Mouse (Mus musculus): ENCODE data around the gene Vapb.

Gene Vapb

GRCm38 (mm10) chr2:173738232-173738631, 921 bp downstream of the Vapb start:
- no peak for DNase-seq

DNA sequence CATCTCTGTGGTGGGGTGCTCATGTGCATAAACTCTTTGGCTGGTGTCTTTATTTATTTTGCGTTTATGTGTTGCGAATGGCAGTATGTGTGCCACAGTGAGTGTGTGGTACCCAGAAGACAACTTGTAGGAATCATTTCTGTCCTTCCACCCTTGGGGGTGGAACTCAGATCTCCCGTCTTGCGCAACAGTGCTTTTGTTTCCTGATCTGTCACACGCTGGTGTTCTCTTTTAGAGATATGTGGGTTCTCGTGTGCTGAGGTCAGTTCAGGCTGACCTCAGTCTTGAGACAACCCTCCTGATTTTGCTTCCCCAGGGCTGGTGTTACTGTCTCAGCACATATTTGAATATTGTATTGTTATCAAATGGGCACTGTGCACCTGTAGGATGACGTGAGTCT, 1.8 kb downstream of the Vapb start:
- DNase-seq, result no peak

DNA sequence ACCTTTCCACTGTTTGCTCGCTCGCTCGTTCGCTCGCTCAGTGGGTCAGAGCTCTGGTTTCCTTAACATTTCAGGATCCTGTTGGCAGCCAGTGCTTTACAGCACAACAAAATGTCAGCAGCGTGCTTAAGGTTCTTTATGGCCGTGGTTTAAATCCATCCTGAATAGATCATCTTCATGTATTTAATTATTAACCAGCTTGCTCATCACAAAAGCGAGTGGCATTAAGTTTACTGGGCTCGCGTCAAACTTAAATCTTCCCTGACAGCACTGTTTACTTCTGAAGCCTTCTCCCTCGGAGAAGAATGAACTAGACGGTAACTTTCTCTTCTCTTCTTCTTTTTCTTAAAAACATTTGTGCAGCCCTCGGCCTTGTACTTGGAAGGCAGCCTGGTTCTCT, 4.8 kb downstream of the Vapb start:
- no peak for DNase-seq

DNA sequence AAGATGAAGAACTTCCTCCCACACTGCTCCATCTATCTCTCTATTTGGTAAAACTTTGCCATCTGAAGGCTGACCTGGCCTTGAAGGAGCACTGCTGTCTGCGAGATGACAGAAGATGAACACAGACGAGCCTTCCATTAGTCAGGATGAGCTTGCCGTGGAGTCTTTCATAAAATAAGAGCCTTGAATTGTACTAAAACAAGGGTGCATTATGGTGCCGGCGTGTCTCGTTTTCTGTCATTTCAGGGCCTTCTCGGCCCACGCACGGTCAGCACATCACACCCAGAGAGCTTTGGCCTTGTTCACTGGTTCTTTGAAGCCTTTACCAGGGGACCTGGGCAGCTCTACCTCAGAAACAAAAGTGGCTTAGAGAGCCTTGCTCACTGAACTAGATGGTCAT, 5.4 kb downstream of the Vapb start:
- DNase-seq, result no peak

GRCm38 (mm10) chr2:173744070-173744815, 6.9 kb downstream of the Vapb start:
- no peak for DNase-seq

DNA sequence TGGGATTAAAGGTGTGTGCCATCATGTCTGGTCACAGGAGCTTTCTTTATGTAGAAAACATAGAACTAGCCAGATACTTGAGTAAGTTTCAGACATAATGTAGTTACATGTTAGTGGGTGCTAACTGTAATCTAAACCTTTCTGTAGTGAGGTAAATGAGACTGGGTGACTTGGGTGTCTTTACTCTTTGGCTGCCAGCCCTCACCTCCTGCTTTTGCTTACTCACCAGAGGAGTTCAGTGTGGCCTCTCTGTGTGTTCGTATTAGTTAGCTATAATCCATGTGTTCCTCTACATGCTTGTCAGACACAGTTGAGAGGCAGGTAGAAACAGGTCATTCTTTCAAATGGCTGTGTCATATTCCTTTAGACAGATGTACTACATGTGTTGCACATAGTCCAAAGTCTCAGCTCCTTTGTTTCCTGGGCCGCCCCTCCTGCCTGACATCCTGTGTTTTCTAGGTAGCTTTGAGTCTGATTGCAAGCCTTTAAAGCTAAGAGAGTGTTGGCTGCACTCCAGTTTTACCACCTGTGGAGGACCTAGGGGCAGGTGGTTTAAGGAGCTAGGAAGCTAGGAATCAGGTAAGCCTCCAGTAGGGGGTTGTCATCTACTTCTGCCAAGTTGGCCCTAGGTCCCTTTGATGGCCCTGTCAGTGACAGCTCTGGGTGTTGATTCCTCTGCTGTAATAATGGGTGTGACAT, 11.8 kb downstream of the Vapb start:
- DNase-seq, result peak; percentile 35 to 43

- no peak for DNase-seq
These were observed 18.3 kb downstream of the Vapb start for GRCm38 (mm10) chr2:173755433-173756144.

GRCm38 (mm10) chr2:173757624-173758155, 20.4 kb downstream of the Vapb start:
- no peak for DNase-seq

DNA sequence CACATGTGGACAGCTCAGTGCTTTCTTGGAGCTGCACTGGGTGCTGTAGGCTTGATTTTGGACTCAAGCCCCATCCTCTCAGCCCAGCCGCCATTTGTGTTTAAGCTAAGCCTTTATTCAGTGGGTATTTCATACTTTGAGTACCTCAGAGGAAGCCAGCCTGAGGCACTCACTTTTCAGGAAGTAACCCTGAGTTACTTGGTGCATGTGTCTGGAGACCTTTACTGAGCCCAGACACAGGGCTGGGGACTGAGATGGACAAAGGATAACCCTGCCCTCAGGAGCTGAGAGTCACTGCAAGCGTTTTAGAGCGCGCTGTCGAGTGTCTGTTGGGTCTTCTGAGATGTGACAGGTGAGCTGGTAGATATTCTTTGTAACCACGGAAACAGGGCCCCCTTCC, 23.3 kb downstream of the Vapb start:
- DNase-seq, result no peak

- no peak for DNase-seq
These were observed 27.3 kb downstream of the Vapb start for GRCm38 (mm10) chr2:173764629-173765028.

DNA sequence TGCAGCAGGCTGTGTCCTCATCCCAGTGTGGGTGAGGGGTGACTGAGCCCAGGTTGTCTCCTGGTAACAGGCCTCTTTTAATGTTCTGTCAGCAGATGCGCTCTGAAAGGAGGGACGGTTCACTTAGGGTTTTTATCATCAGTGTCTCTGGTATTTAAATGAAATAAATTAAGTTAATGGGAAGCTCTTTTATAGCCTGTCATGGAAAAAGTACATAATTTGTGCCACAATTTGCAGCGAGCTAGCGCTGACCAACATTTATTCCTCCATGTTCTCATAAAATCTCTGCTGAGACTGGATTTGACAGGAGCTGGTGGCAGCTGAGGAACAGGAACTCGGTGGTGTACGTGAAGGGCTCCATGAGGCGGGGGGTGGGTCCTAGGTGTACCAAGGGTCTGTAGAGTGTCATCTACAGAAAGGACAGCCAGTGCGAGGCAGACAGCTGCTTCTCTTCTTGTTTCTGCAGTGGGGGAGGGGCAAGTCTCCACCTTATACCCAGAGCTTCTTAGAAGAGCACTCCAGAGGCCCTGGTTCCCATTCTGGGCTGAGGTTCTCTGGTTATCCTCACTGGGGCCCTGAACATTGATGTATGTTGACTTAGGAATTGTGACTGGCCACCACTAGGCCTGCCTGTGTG, 30.8 kb downstream of the Vapb start:
- DNase-seq, result no peak

- DNase-seq, result no peak
These were observed 31.9 kb downstream of the Vapb start for GRCm38 (mm10) chr2:173769183-173769582.

DNA sequence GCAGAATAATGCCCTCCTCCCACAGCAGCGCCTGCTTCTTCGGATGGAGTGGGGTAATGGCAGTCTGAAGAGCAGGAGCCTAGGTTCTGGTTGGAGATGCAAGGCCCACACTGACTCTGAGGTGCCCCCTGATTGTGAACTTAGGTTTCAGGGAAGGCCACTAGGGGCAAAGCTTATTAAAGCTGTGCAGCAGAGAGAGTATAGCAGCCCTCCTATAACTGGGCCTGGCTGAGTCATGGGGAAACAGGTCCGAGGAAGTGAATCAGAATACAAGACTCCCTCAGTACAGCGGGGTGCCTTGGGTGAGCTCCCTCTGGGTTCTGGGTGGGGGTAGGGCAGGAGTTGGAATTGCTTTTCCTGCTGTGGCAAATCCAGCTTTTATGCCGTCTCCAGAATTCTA, 33.3 kb downstream of the Vapb start:
- DNase-seq, result peak; percentile 18 to 32

GRCm38 (mm10) chr2:173771706-173772105, 34.4 kb downstream of the Vapb start:
- DNase-seq, result peak; percentile 31 to 33

DNA sequence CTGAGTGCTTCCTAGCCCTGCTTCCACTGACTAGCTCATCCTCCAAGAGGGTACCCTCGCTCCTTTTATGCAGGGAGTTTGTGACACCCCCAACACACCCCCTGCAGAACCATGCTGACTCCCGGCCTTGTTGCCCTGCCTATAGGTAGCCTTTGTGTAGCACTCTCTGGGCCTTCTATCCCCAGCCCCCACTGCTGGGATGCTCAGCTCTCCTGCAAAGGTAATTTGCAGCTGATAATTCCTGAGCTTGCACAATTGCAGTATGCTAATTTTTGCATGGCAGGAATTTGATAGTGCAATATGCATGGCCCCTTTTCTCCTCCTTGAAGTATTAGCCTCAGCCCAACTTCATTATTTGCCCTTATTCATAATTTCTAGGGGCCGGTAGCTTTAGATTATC, 38.2 kb downstream of the Vapb start:
- no peak for DNase-seq

DNA sequence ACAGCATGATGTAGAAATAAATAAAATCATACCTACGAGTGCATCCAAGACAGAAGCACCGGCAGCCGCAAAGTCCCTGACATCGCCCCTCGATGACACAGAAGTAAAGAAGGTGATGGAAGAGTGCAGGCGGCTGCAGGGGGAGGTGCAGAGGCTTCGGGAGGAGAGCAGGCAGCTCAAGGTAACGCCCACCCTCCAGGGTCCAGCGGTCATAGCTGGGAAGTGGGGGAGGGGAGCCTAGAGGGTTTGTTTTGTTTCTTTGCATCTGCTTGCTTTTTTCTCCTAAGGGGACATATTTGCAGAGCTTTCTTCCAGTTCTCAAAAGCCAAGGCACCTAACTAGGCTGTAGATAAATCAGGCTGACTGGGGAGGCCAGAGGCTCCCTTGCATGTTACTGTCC, 38.8 kb downstream of the Vapb start:
- no peak for DNase-seq

DNA sequence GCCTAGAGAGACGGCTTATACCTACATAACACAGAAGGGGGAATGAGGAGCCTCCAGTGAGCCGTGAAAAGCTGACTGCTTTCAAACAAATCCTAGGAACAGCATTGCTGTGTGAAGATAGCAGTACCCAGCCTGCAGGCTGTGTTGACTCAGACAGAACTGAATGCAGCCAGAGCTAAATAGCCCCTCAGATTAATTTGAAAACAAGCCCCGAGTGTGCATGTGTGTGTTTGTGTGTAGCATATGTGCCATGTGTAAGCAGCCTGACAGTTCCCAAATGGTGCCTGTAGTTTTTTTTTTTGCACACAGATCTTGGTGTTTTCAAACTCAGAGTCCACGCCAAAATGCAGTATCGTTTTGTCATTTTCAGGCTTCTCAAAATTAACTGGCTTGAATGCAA, 43.6 kb downstream of the Vapb start:
- no peak for DNase-seq

- no peak for DNase-seq
These were observed 47.1 kb downstream of the Vapb start for GRCm38 (mm10) chr2:173784366-173784765.

- DNase-seq, result no peak
These were observed 47.6 kb downstream of the Vapb start for GRCm38 (mm10) chr2:173784884-173785283.

DNA sequence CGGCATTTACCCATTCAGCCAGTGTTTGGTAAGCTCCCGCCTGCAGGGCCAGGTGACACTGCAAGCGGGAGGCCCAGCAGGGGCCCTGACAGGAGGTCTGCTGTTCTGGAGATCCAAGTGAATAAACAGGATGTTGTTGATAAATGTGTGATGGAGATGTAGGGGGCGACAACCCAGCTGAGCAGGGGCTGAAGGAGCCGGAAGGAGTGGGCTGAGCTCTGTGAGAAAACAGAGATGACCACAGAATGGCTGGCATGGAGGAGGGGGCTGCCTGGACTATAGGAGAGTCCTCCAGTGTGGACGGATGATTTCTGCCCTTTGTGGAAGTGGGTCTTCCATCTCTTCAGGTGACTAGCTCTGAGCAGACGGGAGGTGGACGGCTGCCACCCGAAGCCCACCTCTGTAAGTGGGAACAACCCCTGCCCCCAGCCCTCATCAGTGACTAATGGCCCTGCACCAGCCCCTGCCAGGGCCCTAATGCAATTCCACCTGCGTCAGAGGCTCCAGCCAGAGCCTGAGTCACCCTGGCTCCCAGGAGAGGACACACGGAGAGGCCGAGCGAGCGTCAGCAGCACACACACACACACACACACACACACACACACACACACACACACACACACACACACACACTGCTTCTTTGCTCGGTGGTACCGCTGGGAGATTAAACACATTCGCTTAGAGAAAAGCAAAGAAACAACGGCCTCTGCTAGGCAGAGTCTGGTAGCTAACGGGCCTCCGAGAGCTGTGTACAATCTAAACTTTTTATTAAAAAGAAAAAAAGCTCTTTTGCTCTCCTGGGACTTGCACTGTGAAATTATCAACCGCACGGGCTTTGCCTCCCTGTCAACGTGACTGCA, 52.9 kb downstream of the Vapb start:
- peak; percentile 35 to 41 for DNase-seq

DNA sequence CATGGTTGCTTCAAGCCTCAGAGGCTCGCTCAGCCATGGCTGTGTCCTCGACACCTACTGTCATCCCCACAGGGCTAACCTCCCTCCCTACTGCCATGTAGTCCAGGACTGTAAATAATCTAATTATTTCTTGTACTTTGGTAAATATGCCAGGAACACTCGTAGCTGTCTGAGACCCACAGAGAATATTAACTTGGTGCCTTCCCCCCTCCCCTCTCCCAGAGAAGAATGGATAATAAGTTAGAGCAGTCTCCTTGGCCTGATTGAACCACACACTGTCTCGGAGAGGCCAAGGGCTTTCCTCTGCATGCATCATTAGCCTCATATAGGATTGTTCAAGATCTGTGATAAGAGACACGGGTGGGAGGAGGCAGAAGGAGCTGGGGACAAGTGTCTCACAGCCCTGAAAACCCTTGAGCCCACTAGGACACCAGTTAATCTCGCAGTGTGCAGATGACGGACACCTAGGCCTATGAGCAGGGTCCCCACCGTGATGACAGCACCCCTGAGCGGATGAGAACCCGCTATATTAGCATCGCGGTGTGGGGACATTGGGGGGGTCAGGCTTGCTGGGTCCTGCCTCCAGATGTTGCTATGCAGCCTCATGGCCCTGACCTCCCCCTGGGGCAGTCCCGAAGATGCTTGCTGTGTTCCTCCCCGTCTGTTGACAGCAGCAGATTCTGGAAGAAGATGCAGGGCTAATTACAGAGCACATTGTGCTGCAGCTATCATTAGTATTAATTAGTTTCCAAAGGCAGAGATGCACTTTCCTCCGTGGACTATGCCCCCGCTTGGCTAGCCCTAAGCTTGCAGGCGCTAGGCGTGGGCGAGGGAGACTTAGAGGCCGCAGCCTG, 54.8 kb downstream of the Vapb start:
- DNase-seq, result no peak
